Mouse (Mus musculus): Measurements from ENCODE around the gene Gm9887.
"Not testable (repeated sequence)": the region's sequence is repeated elsewhere in the genome, so short reads cannot be mapped to it uniquely, and the experiment has no call there.

The Gm9887 gene

DNA sequence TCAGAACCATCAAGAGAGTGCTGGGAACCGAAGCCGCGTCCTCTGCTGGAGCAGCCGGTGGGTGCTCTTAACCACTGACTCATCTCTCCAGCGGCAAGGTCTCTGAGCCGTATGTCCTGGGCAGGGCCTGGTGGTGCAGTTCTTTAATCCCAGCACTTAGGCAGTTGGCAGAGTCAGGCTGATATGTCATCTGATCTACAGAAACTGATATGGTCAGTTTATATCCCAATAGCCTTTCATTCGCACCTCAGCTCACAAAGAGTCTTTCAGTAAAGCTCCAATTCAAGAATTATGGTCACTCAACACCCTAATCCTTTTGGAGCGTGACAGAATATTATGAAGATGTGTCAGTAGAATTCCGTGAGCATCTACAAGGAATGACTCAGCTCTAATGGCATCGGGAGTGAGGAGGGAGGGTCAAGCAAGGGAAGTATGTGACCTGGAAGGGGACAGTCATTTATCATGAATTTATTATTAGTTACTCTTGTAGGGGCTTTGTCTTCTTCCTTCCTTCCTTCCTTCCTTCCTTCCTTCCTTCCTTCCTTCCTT, 16.1 kb upstream of the Gm9887 start:
- no peak for DNase-seq (ENCODE audit: inconsistent age in 2 of 2, low spot score in 1 of 2)

DNA sequence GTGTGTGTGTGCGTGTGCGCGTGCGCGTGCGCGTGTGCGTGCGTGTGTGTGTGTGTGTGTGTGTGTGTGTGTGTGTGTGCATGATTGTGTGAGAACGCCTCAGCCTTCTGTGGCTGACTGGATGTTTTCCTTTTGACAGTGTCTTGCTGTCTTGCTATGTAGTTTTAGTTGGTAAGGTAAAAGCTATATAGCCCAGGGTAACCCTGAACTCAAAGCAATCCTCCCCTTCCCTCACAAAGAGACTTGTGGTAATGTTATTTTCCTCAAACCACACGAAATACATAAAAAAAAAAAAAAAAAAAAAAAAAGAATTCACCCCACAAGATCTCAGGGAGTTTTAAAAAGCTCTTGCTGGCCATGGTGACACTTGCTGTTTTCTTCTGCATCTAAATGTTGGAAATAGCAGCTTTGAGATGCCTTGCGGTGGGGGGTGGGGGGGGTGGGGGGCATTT, 14.0 kb upstream of the Gm9887 start:
- DNase-seq (ENCODE audit: inconsistent age in 2 of 2, low spot score in 1 of 2) = not testable (repeated sequence)

DNA sequence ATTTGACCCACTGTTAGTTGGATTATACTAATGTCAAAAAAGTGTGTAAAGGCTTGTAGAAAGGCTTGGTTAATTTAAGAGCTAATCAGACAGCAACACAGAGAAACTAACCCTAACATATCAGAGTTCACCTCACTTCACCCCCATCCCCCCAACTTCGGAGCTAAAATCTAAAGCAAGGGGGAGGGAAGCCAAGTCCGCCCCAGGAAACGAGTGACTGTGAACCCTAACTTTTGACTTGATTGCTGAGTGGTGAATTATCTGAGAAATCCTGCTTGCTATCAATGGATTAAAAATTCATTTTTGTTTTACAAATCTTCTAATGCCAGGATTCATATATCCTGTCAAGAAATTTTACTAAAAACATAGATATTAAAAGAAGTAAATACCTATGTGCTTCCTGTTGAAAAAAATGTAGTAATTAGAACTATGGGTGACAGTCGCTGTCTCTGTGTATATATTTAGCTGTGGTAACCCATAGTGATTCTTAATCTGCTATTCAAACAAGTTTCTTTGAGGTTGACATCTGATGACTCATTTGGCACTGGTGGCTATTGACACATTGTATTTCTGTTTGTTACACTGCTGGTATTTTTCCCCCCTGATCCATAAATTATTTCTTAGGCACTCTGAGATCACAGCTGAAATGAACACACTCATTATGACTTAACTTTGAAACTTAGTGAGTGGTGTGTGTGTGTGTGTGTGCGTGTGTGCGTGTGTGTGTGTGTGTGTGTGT, 13.5 kb upstream of the Gm9887 start:
- DNase-seq (ENCODE audit: inconsistent age in 2 of 2, low spot score in 1 of 2) = no peak

DNA sequence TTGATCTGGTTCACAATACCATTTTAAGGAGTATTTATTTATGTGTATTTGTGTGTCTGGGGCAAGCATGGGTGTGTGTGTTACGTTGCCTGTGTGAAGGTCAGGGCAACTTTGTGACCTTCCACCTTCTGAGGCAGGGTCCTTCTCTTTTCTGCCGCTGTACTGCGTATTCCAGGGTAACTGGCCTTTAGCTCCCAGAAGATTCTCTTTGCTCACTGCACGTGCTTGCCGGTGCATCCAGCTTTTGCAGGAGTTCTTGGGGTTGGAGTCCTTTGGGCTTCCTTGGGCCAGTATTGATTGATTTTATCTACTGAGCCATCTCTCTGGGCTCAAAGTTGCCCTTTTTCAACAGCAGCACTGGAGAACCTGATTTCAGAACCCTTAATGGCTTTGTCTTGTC, 12.3 kb upstream of the Gm9887 start:
- DNase-seq (ENCODE audit: inconsistent age in 2 of 2, low spot score in 1 of 2) = no peak

DNA sequence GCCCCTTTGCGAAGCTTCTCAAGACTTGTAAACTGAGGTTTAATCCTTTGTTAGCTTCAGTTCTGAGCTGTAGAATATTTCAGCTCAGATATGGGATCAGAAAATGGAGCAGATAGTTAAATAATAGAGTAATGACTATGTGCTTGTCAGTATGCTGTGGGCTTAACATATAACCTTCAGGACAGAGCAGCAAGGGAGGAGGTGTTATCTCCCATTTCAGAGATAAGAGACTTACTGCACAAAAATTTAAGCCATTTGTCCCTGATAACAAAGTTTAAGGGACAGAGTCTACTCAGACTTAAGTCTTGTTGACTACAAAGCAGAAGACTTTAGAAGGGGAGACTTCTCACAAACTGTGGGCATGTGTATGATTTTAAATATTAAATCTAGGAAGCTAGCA, 10.6 kb upstream of the Gm9887 start:
- DNase-seq (ENCODE audit: inconsistent age in 2 of 2, low spot score in 1 of 2) = no peak

DNA sequence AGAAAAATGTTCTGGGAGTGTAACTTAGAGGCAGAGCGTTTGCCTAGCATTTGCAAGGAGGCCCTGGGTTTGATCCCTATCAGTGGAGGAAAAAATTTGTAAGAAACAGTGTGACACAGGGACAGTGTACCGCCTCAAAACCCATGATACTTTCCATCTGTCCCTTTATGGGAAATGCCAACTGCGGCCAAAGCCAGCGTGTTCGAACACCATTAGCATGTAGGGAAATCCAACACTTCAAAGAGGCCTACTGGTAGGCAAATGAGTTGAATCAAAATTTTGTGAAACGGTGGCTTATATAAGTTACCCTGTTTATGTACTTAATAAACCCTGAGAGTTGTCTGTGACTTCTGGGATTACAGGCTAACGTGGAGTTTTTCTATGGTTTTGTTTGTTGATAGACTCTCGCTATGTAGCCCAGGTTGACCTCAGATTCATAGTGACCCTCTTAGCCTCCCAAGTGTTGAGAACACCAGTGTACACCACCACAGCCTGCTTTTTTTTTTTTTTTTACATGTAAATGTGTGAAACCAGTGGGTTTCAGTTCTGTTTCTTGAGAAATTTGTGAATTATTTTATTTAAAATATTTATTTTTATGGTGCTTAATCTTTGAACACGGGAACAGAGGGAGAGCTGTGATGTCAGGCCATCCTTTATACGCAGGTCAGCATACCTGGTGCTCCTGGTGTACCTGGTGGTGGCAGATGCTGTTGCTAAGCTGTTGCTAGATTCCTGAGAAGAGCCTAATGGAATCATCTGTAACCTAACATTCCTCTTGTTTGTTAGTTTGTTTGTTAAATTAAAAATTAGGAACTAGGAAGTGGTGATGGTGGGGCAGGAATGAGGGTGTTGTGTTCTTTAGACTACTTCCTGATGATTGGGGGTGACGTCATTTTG, 6.5 kb upstream of the Gm9887 start:
- no peak for DNase-seq (ENCODE audit: inconsistent age in 2 of 2, low spot score in 1 of 2)

DNA sequence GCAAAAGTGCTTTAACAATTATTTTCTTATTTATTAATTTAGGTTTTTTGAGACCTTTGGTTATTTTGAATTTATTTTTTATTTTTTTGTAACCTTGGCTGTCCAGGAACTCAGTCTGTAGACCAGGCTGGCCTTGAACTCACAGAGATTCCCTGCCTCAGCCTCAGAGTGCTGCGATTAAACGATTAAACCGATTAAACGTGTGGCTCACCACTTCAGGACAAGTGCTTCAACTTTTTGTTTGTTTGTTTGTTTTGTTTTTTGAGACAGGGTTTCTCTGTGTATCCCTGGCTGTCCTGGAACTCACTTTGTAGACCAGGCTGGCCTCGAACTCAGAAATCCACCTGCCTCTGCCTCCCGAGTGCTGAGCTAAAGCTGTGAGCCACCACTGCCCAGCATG, 5.4 kb upstream of the Gm9887 start:
- not testable (repeated sequence) for DNase-seq (ENCODE audit: inconsistent age in 2 of 2, low spot score in 1 of 2)

DNA sequence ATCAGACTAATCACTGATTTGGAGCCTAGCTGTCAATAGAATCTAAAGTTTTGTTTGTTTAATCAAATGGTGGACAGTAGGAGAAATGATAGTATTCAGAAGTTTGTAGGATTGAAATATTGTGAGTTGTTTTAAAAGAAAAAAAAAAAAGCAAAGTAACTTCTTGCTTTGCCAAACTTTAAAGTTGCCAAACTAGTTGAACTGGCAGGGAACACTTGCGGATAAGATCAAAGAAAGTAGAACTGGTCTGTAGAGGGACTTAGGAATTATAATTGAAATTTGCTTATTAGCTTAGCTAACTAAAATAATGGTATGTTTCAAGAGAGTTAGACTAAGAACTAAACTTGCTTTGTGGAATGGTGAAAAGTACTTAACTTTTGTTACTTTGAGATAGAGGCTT, 4.9 kb upstream of the Gm9887 start:
- no peak for DNase-seq (ENCODE audit: inconsistent age in 2 of 2, low spot score in 1 of 2)

DNA sequence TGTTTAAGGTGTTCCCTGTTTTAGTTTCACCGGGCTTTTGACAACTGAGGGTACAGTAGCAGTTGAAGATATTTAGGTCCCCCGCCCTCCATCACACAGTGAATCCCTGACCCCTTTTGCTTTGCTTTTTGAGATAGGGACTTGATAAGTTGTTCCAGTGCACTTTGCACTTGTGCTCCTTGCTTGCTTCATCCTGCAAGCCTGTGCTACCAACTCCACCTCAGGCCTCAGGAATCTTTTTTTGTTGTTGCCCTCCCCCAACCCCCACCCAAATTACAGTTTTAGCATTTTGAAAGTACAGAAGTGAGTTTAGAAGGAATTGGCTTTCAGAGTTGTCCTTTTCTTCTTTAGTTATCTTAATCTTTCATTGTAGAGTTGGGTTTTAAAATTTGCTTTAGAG, 3.9 kb upstream of the Gm9887 start:
- no peak for DNase-seq (ENCODE audit: inconsistent age in 2 of 2, low spot score in 1 of 2)

DNA sequence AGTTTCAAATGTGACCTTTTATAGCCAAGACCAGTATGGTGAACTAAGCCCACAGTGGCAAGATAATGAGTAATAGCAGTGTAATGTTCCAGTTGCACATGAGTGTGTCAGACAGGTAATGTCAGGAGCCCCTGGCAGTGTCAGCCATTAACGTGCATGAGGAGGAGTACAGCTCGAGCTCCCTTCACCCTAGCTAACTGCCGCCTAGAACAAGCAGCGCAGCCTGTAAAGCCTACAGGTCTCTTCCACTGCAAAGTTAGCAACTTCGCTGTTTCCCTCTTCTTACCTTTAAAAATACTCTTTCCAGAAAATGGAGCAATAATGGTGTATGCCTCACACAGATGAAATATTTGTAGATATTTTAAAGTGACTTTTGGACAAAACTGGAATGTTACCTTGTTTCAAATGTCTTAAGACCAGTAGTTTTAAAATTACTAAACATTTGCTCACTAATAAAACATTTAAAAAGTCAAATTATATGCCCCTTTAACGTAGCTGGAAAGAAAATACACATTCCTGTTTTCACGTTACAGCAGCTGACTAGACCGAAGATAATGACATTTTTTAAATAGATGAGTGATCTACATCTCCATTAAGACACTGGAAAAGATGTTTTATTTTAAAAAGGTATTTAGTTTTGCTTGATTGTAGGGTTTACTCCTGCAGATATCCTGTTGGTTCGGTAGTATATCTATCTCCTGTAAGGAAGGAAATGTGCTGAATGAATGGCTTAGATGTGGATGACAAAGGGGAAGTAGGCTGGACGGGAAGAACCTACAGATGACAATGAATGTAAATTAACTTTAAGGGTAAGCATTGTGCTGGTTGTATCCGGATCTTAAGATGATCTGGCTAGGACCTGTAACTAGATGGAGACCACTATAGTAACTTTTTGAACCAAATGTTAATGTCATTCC, 1.9 kb upstream of the Gm9887 start:
- DNase-seq (ENCODE audit: inconsistent age in 2 of 2, low spot score in 1 of 2) = peak; percentile 40 to 73

DNA sequence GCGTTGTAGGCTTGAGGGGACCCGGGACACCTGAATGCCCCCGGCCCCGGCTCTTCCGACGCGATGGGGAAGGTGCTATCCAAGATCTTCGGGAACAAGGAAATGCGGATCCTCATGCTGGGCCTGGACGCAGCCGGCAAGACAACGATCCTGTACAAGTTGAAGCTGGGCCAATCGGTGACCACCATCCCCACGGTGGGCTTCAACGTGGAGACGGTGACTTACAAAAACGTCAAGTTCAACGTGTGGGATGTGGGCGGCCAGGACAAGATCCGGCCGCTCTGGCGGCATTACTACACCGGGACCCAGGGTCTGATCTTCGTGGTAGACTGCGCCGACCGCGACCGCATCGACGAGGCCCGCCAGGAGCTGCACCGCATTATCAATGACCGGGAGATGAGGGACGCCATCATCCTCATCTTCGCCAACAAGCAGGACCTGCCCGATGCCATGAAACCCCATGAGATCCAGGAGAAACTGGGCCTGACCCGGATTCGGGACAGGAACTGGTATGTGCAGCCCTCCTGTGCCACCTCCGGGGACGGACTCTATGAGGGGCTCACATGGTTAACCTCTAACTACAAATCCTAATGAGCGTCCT, 573 bp upstream of the Gm9887 start:
- DNase-seq (ENCODE audit: inconsistent age in 2 of 2, low spot score in 1 of 2) = peak; percentile 45 to 75

DNA sequence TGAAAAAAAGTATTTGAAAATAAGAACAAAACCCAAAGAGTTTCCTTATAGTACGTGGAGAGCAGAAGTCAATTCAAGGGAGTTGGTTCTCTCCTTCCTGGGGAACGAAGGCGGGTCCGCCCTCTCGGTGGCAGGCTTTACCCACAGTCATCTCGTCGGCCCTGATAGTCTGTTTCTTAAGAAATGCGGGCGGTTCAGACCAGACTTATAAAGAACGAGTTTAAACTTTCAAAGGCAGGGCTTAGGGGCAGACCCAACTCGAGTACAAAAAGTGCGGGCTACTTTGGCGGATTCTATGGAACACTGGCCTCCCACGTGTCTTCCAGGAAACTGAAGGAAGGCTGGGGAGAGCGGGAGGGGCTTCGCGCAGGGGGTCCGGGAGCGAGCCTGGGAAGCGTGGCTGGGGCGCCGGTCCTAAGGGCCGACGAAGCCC, 821 bp downstream of the Gm9887 start:
- no peak for DNase-seq (ENCODE audit: inconsistent age in 2 of 2, low spot score in 1 of 2)

DNA sequence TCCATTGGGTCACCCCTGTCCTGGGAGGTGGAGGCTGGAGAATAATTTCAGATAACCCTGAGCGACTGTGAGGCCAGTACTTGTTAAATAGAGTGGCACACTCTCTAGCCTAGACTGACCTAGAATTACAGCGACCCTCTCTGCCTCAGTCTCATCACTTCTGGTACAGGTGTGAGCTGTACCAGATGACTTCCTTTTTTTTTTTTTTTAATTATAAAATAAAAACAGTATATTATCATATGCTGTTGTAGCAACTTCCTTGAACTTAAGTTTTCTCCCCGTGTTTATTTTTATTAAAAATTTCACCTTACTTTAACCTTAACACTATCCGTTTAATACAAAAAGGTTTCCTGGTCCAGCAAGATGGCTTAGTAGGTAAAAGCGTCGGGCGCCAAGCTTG, 1.3 kb downstream of the Gm9887 start:
- no peak for DNase-seq (ENCODE audit: inconsistent age in 2 of 2, low spot score in 1 of 2)

DNA sequence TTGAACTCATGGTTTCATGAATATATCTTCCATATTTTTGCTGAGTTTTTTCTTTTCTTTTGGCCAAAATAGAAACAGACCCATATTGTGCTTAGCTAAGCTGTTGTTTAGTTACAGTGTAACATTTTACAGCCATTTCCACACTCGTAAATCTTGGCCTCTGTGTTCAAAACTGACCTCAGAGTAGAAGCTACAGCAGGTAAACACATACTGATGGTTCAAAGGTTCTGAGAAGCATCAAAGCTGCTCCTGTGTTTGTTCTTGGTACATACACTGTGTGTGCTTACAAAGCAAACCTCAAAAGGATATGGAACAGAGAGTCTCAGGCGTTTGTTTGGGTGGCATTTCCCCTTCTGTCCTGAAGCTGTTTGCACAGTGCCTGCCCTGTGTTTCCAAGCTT, 4.7 kb downstream of the Gm9887 start:
- DNase-seq (ENCODE audit: inconsistent age in 2 of 2, low spot score in 1 of 2) = no peak

DNA sequence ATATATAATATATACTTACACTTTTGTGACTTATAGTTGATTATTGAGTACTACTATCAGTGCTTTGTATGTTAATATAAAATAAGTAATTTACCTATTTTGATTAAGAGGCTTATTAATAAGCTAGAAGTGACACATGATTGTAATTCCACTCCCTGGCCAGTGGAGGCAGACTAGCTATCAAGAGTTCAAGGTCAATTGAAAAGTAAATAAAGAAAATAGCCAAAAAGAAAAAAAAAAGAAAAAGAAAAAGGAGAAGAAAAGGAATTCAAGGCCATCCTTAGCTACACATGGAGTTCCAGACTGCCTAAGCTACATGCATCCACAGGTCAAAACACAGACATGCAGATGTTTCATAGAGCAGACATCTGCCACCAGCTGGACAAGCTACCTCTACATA, 5.8 kb downstream of the Gm9887 start:
- DNase-seq (ENCODE audit: inconsistent age in 2 of 2, low spot score in 1 of 2) = no peak

DNA sequence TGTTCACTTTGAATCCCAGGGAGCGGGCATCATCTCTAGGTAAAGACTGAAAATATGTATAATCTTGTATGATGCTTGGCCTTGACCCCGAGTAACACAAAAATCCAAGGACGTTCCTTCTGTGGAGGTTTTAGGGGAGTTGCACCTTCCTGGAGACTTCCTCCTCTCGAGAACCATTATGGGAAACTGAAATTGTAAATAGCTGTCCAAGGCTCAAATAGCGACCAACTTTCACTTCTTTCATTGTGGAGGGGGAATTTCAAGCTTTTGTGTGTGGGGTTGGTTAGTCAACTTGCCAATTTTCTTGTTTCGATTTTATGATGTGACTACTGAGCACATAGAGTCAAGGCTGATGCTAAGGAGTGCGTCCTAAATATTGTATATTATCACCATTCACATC, 6.5 kb downstream of the Gm9887 start:
- DNase-seq (ENCODE audit: inconsistent age in 2 of 2, low spot score in 1 of 2) = no peak

DNA sequence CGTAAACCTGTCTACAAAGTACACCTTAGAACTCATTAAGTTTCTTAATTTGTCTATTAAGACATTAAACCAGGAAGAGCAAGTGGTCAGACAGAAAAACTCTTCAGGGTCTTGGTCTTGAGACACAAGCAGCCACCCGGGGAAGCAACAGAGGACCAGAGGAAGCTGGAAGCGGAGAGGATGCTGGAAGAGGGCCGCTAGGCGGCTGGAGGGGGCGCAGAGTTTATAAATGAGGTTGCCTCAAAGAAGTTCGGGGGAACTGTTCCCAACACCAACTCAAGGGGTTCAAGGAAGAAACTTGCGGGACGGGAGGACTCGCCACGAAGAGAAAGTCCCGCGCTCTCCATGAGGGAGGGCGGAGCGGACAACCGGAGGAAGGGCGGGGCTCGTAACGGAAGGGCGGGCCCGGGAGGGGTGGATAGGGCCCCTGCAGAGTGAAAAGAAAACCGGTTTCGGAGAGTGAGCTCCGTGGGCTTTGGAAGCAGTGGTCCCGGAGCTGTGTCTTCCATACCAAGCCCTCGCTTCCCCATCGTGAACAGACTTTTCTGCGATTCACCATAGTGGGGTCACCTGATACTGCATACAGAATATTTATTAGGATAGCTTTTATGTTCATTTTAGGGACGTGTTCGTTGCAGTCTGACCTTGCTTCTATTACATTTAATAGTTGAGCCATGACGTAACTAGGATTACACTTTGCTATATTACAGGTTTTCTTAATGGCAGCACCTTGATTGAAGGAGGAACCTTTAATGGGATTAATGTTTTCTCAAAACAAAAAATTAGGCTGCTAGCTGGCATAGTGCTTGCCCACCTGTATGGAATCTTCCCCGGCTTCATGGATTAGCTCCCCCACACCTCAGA, 8.1 kb downstream of the Gm9887 start:
- DNase-seq (ENCODE audit: inconsistent age in 2 of 2, low spot score in 1 of 2) = peak; percentile 88 to 96

DNA sequence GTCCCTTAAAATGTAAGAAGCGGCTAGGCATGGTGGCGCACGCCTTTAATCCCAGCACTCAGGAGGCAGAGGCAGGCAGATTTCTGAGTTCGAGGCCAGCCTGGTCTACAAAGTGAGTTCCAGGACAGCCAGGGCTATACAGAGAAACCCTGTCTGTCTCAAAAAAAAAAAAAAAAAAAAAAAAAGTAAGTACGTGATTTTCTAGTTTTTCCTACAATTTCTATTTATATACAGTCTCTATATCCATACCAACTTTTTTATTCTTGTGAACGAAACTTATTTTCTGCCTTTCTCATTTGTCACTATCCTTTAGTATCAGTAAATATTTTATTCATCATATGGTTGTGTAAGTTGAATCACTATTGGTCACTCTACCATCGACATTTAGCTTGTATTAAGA, 9.1 kb downstream of the Gm9887 start:
- DNase-seq (ENCODE audit: inconsistent age in 2 of 2, low spot score in 1 of 2) = not testable (repeated sequence)

DNA sequence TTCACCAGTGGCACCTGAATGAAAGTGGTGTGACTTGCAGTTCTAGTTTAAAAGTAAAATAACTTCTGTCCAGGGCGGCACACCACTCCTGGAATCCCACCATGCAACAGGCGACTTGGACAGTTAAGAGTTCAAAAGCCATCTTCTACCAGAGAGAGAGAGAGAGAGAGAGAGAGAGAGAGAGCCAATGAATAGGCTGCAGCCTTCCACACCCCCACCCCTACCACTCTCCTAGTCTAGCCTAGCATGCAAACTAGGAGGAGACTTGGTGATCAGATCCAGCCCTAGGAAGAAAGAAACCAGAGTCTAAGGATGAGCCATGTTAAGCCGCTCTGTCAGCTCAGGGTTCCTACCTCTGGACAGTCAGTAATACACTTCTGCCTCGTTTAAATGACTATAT, 9.9 kb downstream of the Gm9887 start:
- DNase-seq (ENCODE audit: inconsistent age in 2 of 2, low spot score in 1 of 2) = no peak

DNA sequence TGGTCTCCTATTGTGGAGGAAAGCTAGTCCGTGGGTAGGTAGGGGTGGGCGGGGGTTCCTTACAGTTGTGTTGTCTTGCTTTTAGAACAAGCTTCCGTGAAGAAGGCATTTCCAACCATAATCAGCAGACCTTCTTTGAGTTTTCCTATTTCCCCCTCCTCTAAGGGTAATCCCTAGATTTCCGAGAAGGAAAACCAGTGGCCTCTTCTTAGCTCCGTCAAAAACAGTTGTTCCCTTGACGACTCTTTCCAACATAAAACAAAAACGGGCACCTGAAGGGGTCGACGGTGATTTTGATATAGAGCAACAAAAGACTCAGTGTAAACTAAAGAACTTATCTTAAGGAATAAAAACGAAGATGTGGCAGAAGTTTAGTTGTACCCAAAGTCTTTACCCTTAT, 10.3 kb downstream of the Gm9887 start:
- DNase-seq (ENCODE audit: inconsistent age in 2 of 2, low spot score in 1 of 2) = no peak

All from adrenal gland, adult (tissue).